Mouse (Mus musculus) right cerebral cortex, postnatal 4 days (tissue): ENCODE data around the gene Gm40193.

Experiments used
- DNase-seq: peaks from one replicate; pipeline ENCODE4 v3.0.0-alpha.2; 2022

The Gm40193 gene

GRCm38 (mm10) chr11:70502018-70502417, 30.7 kb downstream of the Gm40193 start:
- DNase-seq = no peak

GRCm38 (mm10) chr11:70500476-70500812, 32.3 kb downstream of the Gm40193 start:
- no peak for DNase-seq

- no peak for DNase-seq
Measured at GRCm38 (mm10) chr11:70499566-70500475, 32.9 kb downstream of the Gm40193 start.

- no peak for DNase-seq
Measured at GRCm38 (mm10) chr11:70489684-70490083, 43.1 kb downstream of the Gm40193 start.

GRCm38 (mm10) chr11:70489138-70489537, 43.6 kb downstream of the Gm40193 start:
- no peak for DNase-seq

- no peak for DNase-seq
Measured at GRCm38 (mm10) chr11:70487816-70488215, 44.9 kb downstream of the Gm40193 start.

GRCm38 (mm10) chr11:70485498-70485897, 47.2 kb downstream of the Gm40193 start:
- no peak for DNase-seq
